Mouse (Mus musculus): ENCODE data around the gene Snx30. TPM values are rescaled to one million over a fixed set of nuclear protein-coding genes. Genes with fewer than 3 reads are reported as not detected.

The Snx30 gene
- total RNA-seq, 1 experiment = 19.8 TPM

DNA sequence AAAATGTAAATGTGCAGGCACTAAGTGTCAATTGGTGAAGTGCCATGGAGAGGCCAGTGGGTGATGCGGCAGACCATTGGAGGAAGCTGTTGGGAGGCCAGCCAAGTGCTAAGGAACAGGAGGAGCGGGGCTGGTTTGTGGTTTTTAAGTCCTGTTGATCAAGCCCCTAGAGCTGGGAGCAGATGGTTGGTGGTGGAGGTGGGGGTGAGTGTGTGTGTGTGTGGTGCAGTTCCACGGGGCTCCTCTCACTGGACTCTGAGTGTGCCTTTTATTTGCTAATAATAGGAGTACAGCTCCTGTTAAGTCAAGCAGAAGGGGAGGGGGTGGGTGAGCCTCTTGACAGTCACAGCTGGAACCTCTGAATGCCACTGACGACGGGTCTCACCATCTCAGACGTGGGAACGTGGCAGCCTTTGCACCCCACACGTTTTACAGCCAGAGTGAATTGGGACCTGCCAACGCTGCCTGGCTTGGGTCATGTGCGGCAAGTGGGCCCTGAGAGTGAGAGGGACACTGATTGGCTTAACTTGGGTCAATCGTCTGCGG, 13.9 kb downstream of the Snx30 start:
- H3K4me3 ChIP-seq (ENCODE audit: insufficient read depth in 1 of 2, low read depth in 1 of 2, low read length in 2 of 2, poor library complexity in 1 of 2, severe bottlenecking in 1 of 2) = no peak overlapping the region
- no peak for TF ChIP-seq ZC3H11A (IDR thresholded peaks at IDR 0.05; ENCODE audit: borderline replicate concordance, low read depth, low read length)
- TF ChIP-seq CHD2 (IDR thresholded peaks at IDR 0.05; ENCODE audit: low read depth, low read length) = no peak
- no peak for TF ChIP-seq MAFK (IDR thresholded peaks at IDR 0.05; ENCODE audit: insufficient read depth, low read depth, low read length)
- TF ChIP-seq ZNF384 (IDR thresholded peaks at IDR 0.05; ENCODE audit: low read depth, low read length) = no peak
- no peak for TF ChIP-seq HCFC1 (IDR thresholded peaks at IDR 0.05; ENCODE audit: borderline replicate concordance, insufficient read depth, low read length)
- no peak overlapping the region for H3K27ac ChIP-seq (ENCODE audit: insufficient read depth, low read depth, low read length, poor library complexity, severe bottlenecking)

GRCm38 (mm10) chr4:59821516-59821915, 15.9 kb downstream of the Snx30 start:
- in situ Hi-C loops (cut with MboI; ENCODE audit: low sequenced_read_pairs in 2 of 2, unreplicated experiment in 2 of 2) = no loop called here
- no peaks in the 10 kb centered on the region for H3K9me3 ChIP-seq (ENCODE audit: control insufficient read depth, insufficient read depth, low read depth, low read length)
- H3K4me1 ChIP-seq (ENCODE audit: control insufficient read depth in 2 of 2, insufficient read depth in 2 of 2, low read length in 2 of 2, poor library complexity in 1 of 2) = peaks cover 0 to 9% of the 10 kb centered on the region in 2 experiments; a peak in 1 of 4 replicates
- no peak for DNase-seq (ENCODE audit: low read depth, low spot score)
- TF ChIP-seq CHD2 (IDR thresholded peaks at IDR 0.05; ENCODE audit: low read depth, low read length) = no peak
- no peak for TF ChIP-seq HCFC1 (IDR thresholded peaks at IDR 0.05; ENCODE audit: borderline replicate concordance, insufficient read depth, low read length)
- TF ChIP-seq ZC3H11A (IDR thresholded peaks at IDR 0.05; ENCODE audit: borderline replicate concordance, low read depth, low read length) = no peak
- TF ChIP-seq MAFK (IDR thresholded peaks at IDR 0.05; ENCODE audit: insufficient read depth, low read depth, low read length) = no peak
- TF ChIP-seq ZNF384 (IDR thresholded peaks at IDR 0.05; ENCODE audit: low read depth, low read length) = no peak
- no peak overlapping the region for H3K9ac ChIP-seq (ENCODE audit: insufficient read depth, low read depth, low read length, poor library complexity, severe bottlenecking)
- H3K27ac ChIP-seq (ENCODE audit: insufficient read depth, low read depth, low read length, poor library complexity, severe bottlenecking) = no peak overlapping the region
- H3K4me3 ChIP-seq (ENCODE audit: insufficient read depth in 1 of 2, low read depth in 1 of 2, low read length in 2 of 2, poor library complexity in 1 of 2, severe bottlenecking in 1 of 2) = no peak overlapping the region
- H3K36me3 ChIP-seq (ENCODE audit: control insufficient read depth, insufficient read depth, low read length, poor library complexity, severe bottlenecking) = no peaks in the 10 kb centered on the region

More for the DNA sequence above, 13.9 kb downstream of the Snx30 start:
- peaks cover 2 to 13% of the 10 kb centered on the region in 2 experiments; a peak in 1 of 4 replicates for H3K4me1 ChIP-seq (ENCODE audit: control insufficient read depth in 2 of 2, insufficient read depth in 2 of 2, low read length in 2 of 2, poor library complexity in 1 of 2)
- DNase-seq (ENCODE audit: low read depth, low spot score) = no peak
- H3K36me3 ChIP-seq (ENCODE audit: control insufficient read depth, insufficient read depth, low read length, poor library complexity, severe bottlenecking) = no peaks in the 10 kb centered on the region
- H3K9me3 ChIP-seq (ENCODE audit: control insufficient read depth, insufficient read depth, low read depth, low read length) = no peaks in the 10 kb centered on the region
- in situ Hi-C loops (cut with MboI; ENCODE audit: low sequenced_read_pairs in 2 of 2, unreplicated experiment in 2 of 2) = no loop called here
- no peak overlapping the region for H3K9ac ChIP-seq (ENCODE audit: insufficient read depth, low read depth, low read length, poor library complexity, severe bottlenecking)

GRCm38 (mm10) chr4:59822119-59822518, 16.5 kb downstream of the Snx30 start:
- Histone ChIP-seq H3K4me3 (ENCODE audit: insufficient read depth in 1 of 2, low read depth in 1 of 2, low read length in 2 of 2, poor library complexity in 1 of 2, severe bottlenecking in 1 of 2) (no peak overlapping the region), H3K4me1 (ENCODE audit: control insufficient read depth in 2 of 2, insufficient read depth in 2 of 2, low read length in 2 of 2, poor library complexity in 1 of 2) (peaks cover 0 to 9% of the 10 kb centered on the region in 2 experiments; a peak in 1 of 4 replicates), H3K27ac (ENCODE audit: insufficient read depth, low read depth, low read length, poor library complexity, severe bottlenecking) (no peak overlapping the region), H3K9me3 (ENCODE audit: control insufficient read depth, insufficient read depth, low read depth, low read length) (no peaks in the 10 kb centered on the region), H3K9ac (ENCODE audit: insufficient read depth, low read depth, low read length, poor library complexity, severe bottlenecking) (no peak overlapping the region), H3K36me3 (ENCODE audit: control insufficient read depth, insufficient read depth, low read length, poor library complexity, severe bottlenecking) (peaks cover 2% of the 10 kb centered on the region; the same call in 1 of the 2 replicates)
- DNase-seq (ENCODE audit: low read depth, low spot score) = no peak
- in situ Hi-C loops (cut with MboI; ENCODE audit: low sequenced_read_pairs in 2 of 2, unreplicated experiment in 2 of 2) = no loop called here
- TF ChIP-seq MAFK (IDR thresholded peaks at IDR 0.05; ENCODE audit: insufficient read depth, low read depth, low read length) = no peak
- TF ChIP-seq HCFC1 (IDR thresholded peaks at IDR 0.05; ENCODE audit: borderline replicate concordance, insufficient read depth, low read length) = no peak
- TF ChIP-seq ZC3H11A (IDR thresholded peaks at IDR 0.05; ENCODE audit: borderline replicate concordance, low read depth, low read length) = no peak
- TF ChIP-seq ZNF384 (IDR thresholded peaks at IDR 0.05; ENCODE audit: low read depth, low read length) = no peak
- TF ChIP-seq CHD2 (IDR thresholded peaks at IDR 0.05; ENCODE audit: low read depth, low read length) = no peak

DNA sequence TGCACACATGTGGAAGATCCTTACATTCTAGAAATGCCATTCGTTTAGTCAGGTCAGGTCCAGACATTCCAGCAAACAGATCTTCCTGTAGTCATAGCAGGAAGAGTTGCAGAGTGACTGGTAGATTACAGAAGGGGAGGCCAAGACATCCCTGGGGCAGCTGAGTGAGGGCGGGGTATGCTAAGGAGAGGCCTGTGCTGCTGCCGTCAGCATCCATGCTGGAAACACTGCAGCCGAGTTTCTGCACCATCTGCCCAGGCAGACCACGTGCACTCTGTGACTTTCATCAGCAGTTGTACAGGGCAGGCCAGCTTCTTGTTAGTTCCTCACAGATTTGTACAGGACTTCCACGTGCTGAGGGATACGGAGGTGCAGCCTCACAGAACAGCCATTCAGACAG, 17.8 kb downstream of the Snx30 start:
- no peak overlapping the region; the same call in 1 of the 2 replicates for H3K27ac ChIP-seq (ENCODE audit: insufficient read depth, low read depth, low read length, poor library complexity, severe bottlenecking)
- no peak overlapping the region for H3K4me3 ChIP-seq (ENCODE audit: insufficient read depth in 1 of 2, low read depth in 1 of 2, low read length in 2 of 2, poor library complexity in 1 of 2, severe bottlenecking in 1 of 2)
- H3K4me1 ChIP-seq (ENCODE audit: control insufficient read depth in 2 of 2, insufficient read depth in 2 of 2, low read length in 2 of 2, poor library complexity in 1 of 2) = peaks cover 0 to 6% of the 10 kb centered on the region in 2 experiments; a peak in 1 of 4 replicates
- peaks cover 4% of the 10 kb centered on the region; the same call in 1 of the 2 replicates for H3K36me3 ChIP-seq (ENCODE audit: control insufficient read depth, insufficient read depth, low read length, poor library complexity, severe bottlenecking)
- H3K9me3 ChIP-seq (ENCODE audit: control insufficient read depth, insufficient read depth, low read depth, low read length) = no peaks in the 10 kb centered on the region
- 0 out of 2 replicates have a peak overlapping the region, but pooled peaks have one; percentile 3 for H3K9ac ChIP-seq (ENCODE audit: insufficient read depth, low read depth, low read length, poor library complexity, severe bottlenecking)
- in situ Hi-C loops (cut with MboI; ENCODE audit: low sequenced_read_pairs in 2 of 2, unreplicated experiment in 2 of 2) = no loop called here
- TF ChIP-seq ZC3H11A (IDR thresholded peaks at IDR 0.05; ENCODE audit: borderline replicate concordance, low read depth, low read length) (no peak), CHD2 (IDR thresholded peaks at IDR 0.05; ENCODE audit: low read depth, low read length) (no peak), HCFC1 (IDR thresholded peaks at IDR 0.05; ENCODE audit: borderline replicate concordance, insufficient read depth, low read length) (no peak), MAFK (IDR thresholded peaks at IDR 0.05; ENCODE audit: insufficient read depth, low read depth, low read length) (no peak), ZNF384 (IDR thresholded peaks at IDR 0.05; ENCODE audit: low read depth, low read length) (no peak)
- DNase-seq (ENCODE audit: low read depth, low spot score) = no peak
